Mouse (Mus musculus) c-Kit-positive CD71-positive TER-119-negative erythroid progenitor cells, embryonic 14.5 days (primary cell): Measurements from ENCODE around the gene Lgmn.

Source experiments
- DNase-seq: peaks from one replicate; pipeline ENCODE4 v3.0.0-alpha.2; 2013; ENCODE audit warnings: low read depth

The Lgmn gene

GRCm38 (mm10) chr12:102390042-102390441 is 49.6 kb downstream of the Lgmn start:
- DNase-seq, result no peak

GRCm38 (mm10) chr12:102387219-102387917 is 52.2 kb downstream of the Lgmn start:
- peak; percentile 66 for DNase-seq

- peak; percentile 10 for DNase-seq
Observed at GRCm38 (mm10) chr12:102384819-102385218, 54.8 kb downstream of the Lgmn start.

- no peak for DNase-seq
Observed at GRCm38 (mm10) chr12:102383288-102383687, 56.3 kb downstream of the Lgmn start.

- DNase-seq, result no peak
Observed at GRCm38 (mm10) chr12:102382180-102382579, 57.4 kb downstream of the Lgmn start.

- no peak for DNase-seq
Observed at GRCm38 (mm10) chr12:102372322-102372721, 67.3 kb downstream of the Lgmn start.

- no peak for DNase-seq
Observed at GRCm38 (mm10) chr12:102370931-102371500, 68.6 kb downstream of the Lgmn start.

- no peak for DNase-seq
Observed at GRCm38 (mm10) chr12:102369488-102370235, 70.0 kb downstream of the Lgmn start.

GRCm38 (mm10) chr12:102368556-102368955 is 71.1 kb downstream of the Lgmn start:
- no peak for DNase-seq

GRCm38 (mm10) chr12:102368066-102368465 is 71.5 kb downstream of the Lgmn start:
- no peak for DNase-seq

GRCm38 (mm10) chr12:102367075-102367474 is 72.5 kb downstream of the Lgmn start:
- no peak for DNase-seq

- no peak for DNase-seq
Observed at GRCm38 (mm10) chr12:102366126-102366816, 73.3 kb downstream of the Lgmn start.

- DNase-seq, result no peak
Observed at GRCm38 (mm10) chr12:102365016-102365415, 74.6 kb downstream of the Lgmn start.

- DNase-seq, result no peak
Observed at GRCm38 (mm10) chr12:102361189-102362161, 78.1 kb downstream of the Lgmn start.

GRCm38 (mm10) chr12:102359390-102359789 is 80.2 kb downstream of the Lgmn start:
- DNase-seq, result no peak

- DNase-seq, result no peak
Observed at GRCm38 (mm10) chr12:102356781-102357180, 82.8 kb downstream of the Lgmn start.

GRCm38 (mm10) chr12:102355784-102356183 is 83.8 kb downstream of the Lgmn start:
- DNase-seq, result no peak

GRCm38 (mm10) chr12:102354126-102354984 is 85.3 kb downstream of the Lgmn start:
- no peak for DNase-seq

- no peak for DNase-seq
Observed at GRCm38 (mm10) chr12:102350997-102351396, 88.6 kb downstream of the Lgmn start.

- DNase-seq, result no peak
Observed at GRCm38 (mm10) chr12:102348447-102348846, 91.2 kb downstream of the Lgmn start.
